Mouse (Mus musculus) liver, adult 2 months (tissue): ENCODE data around the gene Il4i1.

Experiments used
- CTCF ChIP-seq: fragments of 200-500 bp; IDR thresholded peaks from 2 replicates; pipeline ENCODE4 v1.5.1; 2011; ENCODE audit warnings: low read depth, low read length, control low read depth
- POLR2A ChIP-seq: fragments of 200-500 bp; IDR thresholded peaks from 2 replicates; pipeline ENCODE4 v1.6.1; 2011; ENCODE audit warnings: low read length, control low read depth; ENCODE audit not compliant: insufficient read depth; ENCODE audit errors: extremely low read depth

DNA sequence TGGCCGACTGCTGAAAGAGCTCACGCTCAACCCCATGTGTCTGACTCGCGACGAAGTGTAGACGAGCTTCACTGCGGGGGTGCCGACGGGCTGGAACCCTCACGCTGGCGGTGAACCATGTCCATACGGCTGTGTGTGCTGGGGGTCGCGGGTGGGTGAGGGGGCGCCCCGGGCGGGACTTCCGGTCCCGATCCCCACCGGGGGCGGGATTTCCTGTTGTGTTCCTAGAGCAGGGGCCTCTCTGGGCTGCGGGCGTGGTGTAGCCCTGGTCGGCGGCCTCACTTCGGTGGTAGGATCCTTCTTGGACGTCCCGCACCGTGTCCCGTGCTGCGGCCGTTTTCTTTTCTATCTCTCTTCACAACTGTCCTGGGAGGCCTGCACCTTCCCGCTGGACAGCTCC lies 34.0 kb downstream of the Il4i1 start:
- TF ChIP-seq CTCF (no peak), POLR2A (peak; percentile 55; the same call in 1 of the 2 replicates)
